Mouse (Mus musculus): ENCODE data around the gene Spag16.

Gene Spag16

DNA sequence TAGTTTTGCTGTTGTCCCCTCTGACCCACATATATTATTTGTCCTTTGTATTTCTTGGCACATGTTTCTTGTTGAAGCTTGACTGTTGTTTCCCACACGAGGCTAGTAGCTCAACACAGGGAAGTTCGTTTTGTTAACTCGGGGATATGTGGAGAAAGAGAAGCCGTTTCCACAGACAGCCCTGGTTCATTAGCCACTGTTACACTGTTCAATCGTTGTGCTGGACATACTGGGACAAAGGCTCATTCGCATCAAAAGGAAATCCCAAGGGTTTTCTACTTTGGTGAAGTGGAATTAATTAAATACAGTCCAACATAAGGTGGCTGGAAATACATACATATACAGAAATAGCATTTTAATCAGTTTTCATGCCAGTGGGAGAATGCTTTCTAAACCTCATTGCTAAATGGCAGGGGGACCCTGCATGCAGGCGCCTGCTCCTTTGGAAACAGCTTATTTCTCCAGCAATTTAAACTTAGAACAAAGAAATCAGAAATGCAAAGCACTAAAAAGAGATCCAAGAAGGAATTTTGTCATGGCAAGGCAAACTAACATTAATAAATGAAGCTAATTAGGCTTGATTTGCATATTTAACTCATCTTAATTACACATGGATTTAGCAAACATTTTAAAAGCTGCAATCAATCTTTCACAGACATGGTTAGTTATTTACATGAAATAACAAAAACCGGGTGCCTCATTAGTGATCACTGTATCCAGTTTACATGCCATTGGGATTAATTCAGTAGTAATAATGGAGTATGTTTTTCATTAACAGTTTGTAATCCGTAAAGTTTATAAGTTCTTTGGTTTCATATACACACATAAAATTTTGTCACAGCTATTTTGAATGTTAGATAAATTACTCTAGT, 615.7 kb downstream of the Spag16 start:
- in situ Hi-C loops (cut with MboI, MseI): no loop called here

DNA sequence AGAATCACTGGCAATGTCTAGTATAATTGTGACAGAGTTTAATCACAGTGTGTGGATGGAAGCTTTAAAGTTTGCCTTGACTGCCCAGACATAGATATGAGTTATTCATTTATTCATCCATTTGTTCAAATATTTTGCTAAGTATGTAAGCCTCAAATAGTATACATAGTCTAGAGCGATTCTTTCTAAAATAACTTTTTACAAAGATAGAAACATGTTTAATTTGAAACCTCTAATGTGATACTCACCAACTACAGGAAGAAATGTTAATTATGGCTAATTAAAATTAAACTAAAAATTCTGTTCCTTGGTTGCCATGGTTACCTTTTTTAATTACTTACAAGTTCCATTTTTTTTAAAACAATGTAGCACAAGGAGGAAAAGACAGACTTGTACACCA, 653.1 kb downstream of the Spag16 start:
- in situ Hi-C loops (cut with MboI, MseI): no loop called here

- in situ Hi-C loops (cut with MboI, MseI): no loop called here
Measured at GRCm38 (mm10) chr1:70518918-70519317, 692.1 kb downstream of the Spag16 start.

- in situ Hi-C loops (cut with MboI, MseI): no loop called here
Measured at GRCm38 (mm10) chr1:70527134-70527533, 700.4 kb downstream of the Spag16 start.

DNA sequence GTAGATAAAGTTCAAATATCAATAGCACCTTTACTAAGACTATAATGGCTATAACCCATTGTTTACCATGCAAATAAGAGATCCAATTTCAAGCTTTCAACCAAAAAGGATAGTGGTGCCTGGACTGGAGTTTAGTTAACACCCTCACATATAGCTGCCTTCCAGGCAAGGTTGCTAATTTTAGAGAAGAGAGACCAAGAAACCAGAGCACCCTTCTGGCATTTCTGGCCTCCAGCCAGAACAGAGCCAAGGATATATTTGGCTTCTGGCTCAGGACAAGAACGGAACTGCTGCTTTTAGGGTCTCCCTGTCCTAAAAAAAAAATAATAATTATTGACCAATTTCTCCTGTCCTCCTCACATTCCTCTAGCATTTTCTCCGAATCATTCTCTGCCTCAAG, 703.0 kb downstream of the Spag16 start:
- in situ Hi-C loops (cut with MboI, MseI): no loop called here

DNA sequence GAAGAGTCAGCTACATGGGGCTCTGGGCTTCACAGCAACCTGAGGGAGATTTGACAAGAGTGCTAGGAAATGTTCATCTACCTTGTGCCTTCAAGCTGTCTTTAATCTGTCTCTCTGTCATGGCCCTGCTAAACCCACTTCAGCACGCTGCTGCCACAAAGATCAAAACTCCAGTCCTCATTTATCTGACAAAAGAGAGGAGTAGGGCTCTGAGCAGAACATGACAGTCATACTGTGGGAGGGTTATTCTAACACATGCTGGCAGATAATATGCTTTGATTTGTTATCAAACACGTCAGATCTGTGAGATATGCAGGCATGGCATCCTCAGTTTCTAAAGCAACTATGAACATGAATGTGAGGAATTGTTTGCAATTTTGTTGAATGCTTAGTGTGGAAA, 725.1 kb downstream of the Spag16 start:
- in situ Hi-C loops (cut with MboI, MseI): no loop called here

DNA sequence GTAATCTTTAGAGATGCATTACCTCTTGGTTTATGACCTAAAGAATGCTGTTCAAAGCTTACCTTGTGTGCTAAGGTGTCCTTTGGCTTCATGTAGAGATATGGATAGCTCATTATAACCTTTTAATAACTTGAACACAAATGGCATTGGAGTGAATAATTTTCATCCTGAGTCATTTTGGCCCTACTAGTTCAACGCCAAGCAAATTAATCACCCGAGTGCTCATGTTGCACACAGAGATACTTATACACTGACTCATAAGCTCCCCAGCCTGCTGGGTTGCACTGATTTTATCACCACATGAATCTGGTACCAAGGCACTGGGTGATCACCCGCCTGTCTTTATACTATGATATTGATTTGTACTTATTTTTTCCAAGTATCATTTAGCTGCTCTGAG, 795.0 kb downstream of the Spag16 start:
- in situ Hi-C loops (cut with MboI, MseI): no loop called here

DNA sequence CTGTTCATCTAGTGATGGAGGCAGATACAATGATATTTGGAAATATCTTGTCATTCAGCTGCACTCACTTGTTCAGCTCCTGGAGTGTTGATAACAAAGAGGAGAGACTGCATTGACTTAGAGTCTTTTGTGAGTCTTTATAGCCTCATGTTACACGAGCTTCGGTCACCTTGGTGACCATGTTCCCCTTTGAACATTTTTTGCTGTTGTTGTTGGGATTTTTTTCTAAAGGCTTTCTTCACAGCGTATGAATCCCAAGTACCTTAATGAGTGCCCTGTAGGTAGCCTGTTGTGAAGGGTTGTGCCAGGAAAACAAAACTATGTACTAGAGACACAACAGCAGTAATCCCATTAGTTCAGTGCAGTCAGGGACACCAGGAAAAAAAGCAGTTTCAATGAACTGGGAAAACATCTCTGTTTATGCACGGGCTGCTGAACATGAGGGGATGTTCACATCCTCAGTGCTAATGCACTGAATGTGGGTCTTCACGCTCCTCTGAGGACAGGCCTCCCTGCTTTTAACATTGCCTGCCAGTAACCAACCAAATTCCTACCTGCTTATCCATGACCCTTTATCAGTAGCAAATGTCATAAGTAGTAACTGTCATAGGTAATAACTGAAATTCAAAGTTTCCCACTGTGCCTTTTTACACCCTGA, 798.2 kb downstream of the Spag16 start:
- in situ Hi-C loops (cut with MboI, MseI): no loop called here

GRCm38 (mm10) chr1:70652719-70653118, 825.9 kb downstream of the Spag16 start:
- in situ Hi-C loops (cut with MboI, MseI): no loop called here

- in situ Hi-C loops (cut with MboI, MseI): no loop called here
Measured at GRCm38 (mm10) chr1:70692529-70692928, 865.8 kb downstream of the Spag16 start.

DNA sequence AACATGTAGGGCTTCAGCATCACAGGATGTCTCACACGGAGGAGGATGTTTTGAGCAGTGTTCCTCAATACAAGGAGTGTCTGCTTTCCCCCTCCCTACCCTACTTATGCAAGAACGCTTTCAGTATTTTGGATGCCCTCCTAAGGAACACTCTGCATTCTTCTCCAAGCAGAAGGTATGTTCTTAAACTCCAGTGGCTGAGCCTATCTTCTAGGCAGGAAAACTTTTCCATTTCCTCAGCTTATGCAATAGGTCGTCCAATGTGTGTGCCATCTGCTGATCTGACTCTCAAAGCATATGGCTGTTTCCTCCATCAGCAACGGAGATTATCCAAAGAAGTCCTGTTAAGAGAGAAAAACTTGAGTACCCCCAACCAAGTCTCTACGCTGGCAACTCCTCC, 873.5 kb downstream of the Spag16 start:
- in situ Hi-C loops (cut with MboI, MseI): no loop called here

DNA sequence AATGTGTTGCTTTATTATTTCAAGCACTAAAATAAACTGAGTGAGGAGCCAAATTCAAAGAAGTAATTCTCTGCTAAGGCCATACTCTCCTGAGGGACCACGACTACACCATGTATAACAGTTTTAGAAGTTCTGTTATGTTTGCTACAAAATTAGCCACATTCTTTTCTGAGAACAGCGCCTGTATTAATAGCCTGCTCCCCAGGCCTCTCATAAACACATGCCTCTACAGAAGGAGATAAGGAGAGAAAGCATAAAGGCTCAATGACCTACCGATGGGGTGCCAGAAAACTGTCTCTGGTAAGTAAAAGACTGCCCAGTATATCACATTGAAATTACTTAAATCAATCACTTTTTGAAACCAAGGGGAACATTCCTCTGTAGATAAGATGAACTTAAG, 877.2 kb downstream of the Spag16 start:
- in situ Hi-C loops (cut with MboI, MseI): no loop called here

DNA sequence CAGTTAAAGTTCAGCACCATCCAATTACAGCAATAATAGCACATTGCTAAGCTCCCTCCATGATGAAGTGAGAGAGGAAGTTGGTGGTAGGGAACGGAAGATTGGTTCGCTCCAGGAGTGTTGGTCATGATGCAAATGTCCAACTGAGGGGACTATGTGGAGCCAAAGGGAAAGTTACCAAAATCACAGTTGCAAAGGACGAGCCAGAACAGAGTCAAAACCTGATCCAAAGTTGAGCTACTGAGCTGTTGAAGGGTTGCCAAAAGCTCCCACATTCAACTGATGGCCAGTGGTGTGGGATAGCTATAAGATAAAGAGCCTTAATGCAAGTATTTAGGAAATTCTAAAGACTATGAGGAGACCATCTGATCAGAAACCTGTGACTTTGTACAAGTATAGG, 879.1 kb downstream of the Spag16 start:
- in situ Hi-C loops (cut with MboI, MseI): no loop called here

- in situ Hi-C loops (cut with MboI, MseI): no loop called here
Measured at GRCm38 (mm10) chr1:70725045-70725444, 898.3 kb downstream of the Spag16 start.

DNA sequence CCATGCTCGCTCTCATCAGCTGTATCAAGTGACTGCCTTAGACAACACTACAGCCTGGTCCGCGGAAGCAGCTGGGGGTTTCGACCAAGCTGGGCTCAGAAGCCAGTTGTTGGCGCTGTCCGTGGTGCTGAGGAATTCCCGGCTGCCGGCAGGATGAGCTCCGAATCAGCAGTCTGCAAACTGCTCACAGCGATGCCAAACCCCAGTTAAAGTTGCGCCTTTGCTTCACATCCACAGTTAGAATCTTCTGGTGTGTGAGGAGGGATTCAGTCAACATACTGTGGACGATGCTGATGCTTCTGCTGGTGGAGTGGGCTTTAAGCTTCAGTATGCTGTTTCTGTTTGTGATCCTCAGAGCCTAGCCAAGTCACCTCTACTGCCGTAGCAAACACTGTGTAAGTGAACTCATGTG, 898.9 kb downstream of the Spag16 start, which contains the start of gene Vwc2l:
Gene Vwc2l (plus strand): TSS at position 61 of the 412 bp plus-strand sequence.
- in situ Hi-C loops (cut with MboI, MseI): no loop called here

Measured in regulatory T cell (primary cell).